Mouse (Mus musculus) megakaryocyte, embryonic 14.5 days (primary cell): ENCODE data around the gene Mrgprh. TPM values are rescaled to one million over a fixed set of nuclear protein-coding genes. Genes with fewer than 3 reads are reported as not detected.

Experiments used
- H3K27me3 ChIP-seq: replicated peaks from 2 replicates; pipeline ENCODE3; 2012; ENCODE audit warnings: inconsistent platforms
- H3K36me3 ChIP-seq: replicated peaks from 2 replicates; pipeline ENCODE3; 2012; ENCODE audit warnings: low read length, inconsistent platforms, mixed read lengths
- H3K4me1 ChIP-seq: 2 replicates; pipeline ENCODE4 v1.6.1; 2012; ENCODE audit warnings: inconsistent platforms
- H3K4me3 ChIP-seq: replicated peaks from 2 replicates; pipeline ENCODE3; 2012; ENCODE audit warnings: moderate library complexity, mild to moderate bottlenecking, inconsistent platforms
- H3K9me3 ChIP-seq: 2 replicates; pipeline ENCODE4 v1.6.1; 2012; ENCODE audit warnings: inconsistent platforms
- FLI1 ChIP-seq: IDR thresholded peaks from 2 replicates; pipeline ENCODE4 v1.6.1; 2012; ENCODE audit warnings: low read length, inconsistent platforms, mixed read lengths
- GATA1 ChIP-seq: IDR thresholded peaks from 3 replicates; pipeline ENCODE4 v1.6.1; 2012; ENCODE audit warnings: mixed read lengths, low read length, inconsistent platforms, borderline replicate concordance
- polyA plus RNA-seq: library from polyadenylated mRNA; stranded (reverse); fragments of >175 nt; gene quantifications from 2 replicates; pipeline ENCODE4 v1.2.3, GENCODE M21; 2012; ENCODE audit warnings: low replicate concordance; ENCODE audit not compliant: insufficient read depth

Mrgprh gene
- polyA plus RNA-seq, 1 experiment = not detected

GRCm38 (mm10) chr17:12865407-12865806, 10.4 kb upstream of the Mrgprh start:
- no peak for TF ChIP-seq FLI1
- TF ChIP-seq GATA1 = no peak
- Histone ChIP-seq H3K4me1 (peaks cover 53% of the 10 kb centered on the region), H3K27me3 (peaks cover 2% of the 10 kb centered on the region), H3K4me3 (no peak overlapping the region), H3K36me3 (no peaks in the 10 kb centered on the region), H3K9me3 (no peaks in the 10 kb centered on the region)

DNA sequence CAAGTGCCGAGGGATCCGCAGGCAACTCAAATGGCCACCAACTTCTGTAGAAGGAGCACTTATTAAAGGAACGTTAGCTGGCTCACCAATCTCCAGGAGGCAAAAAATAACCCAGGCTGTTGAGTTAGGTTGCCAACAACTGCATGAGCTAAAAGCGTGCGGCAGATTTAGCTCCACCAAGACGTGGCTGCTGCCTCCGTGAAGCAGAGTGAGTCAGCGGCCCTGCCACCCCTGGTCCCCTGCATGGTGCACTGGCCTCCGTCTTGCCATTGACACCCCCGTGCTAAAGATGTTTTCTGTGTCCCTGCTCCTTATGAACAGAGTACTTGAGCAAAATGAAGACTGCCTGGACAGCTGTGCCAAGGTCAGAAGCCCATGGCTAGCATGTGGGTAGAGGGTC, 9.0 kb upstream of the Mrgprh start:
- Histone ChIP-seq H3K4me3 (no peak overlapping the region), H3K27me3 (peaks cover 9% of the 10 kb centered on the region), H3K4me1 (peaks cover 55% of the 10 kb centered on the region), H3K9me3 (no peaks in the 10 kb centered on the region), H3K36me3 (no peaks in the 10 kb centered on the region)
- TF ChIP-seq GATA1 (no peak), FLI1 (no peak)

GRCm38 (mm10) chr17:12868043-12868442, 7.8 kb upstream of the Mrgprh start, which contains the start of gene Mas1:
Mas1 (minus strand) TSS chr17:12868143.
- Histone ChIP-seq H3K4me1 (peaks cover 58% of the 10 kb centered on the region), H3K27me3 (peaks cover 10% of the 10 kb centered on the region), H3K4me3 (peak within 1 kb of the TSS; percentile 28), H3K9me3 (no peaks in the 10 kb centered on the region), H3K36me3 (no peaks in the 10 kb centered on the region)
- TF ChIP-seq GATA1 = no peak
- TF ChIP-seq FLI1 = no peak

DNA sequence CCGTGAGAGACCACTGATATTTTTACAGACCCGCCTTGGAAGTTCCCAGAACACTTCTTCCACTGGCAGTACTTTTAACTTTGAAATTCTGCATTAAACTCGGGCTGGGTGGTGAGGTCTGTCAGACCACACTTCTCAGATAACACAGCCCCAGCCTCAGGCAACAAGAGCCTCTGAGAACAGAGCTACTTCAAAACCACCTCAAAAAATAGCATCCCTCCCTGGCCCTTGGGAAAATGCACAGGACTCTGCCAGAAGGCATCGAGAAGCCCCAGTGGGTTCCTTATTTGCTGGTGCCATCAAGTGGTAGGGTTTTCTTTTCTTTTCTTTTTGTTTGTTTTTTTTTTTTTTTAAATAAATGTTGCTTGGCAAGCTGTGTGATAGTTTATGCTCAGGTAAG, 7.2 kb upstream of the Mrgprh start:
- Histone ChIP-seq H3K9me3 (no peaks in the 10 kb centered on the region), H3K4me1 (peaks cover 64% of the 10 kb centered on the region), H3K27me3 (peaks cover 10% of the 10 kb centered on the region), H3K36me3 (no peaks in the 10 kb centered on the region), H3K4me3 (peak overlapping the region; percentile 28)
- no peak for TF ChIP-seq GATA1
- TF ChIP-seq FLI1 = no peak

GRCm38 (mm10) chr17:12872275-12873028, 3.4 kb upstream of the Mrgprh start:
- H3K9me3 ChIP-seq = no peaks in the 10 kb centered on the region
- TF ChIP-seq FLI1 = no peak
- no peak for TF ChIP-seq GATA1
- no peaks in the 10 kb centered on the region for H3K36me3 ChIP-seq
- H3K27me3 ChIP-seq = peaks cover 10% of the 10 kb centered on the region
- peaks cover 85% of the 10 kb centered on the region for H3K4me1 ChIP-seq
- no peak overlapping the region for H3K4me3 ChIP-seq

GRCm38 (mm10) chr17:12880178-12880577, 4.3 kb downstream of the Mrgprh start:
- peaks cover 54% of the 10 kb centered on the region for H3K4me1 ChIP-seq
- H3K27me3 ChIP-seq = peaks cover 2% of the 10 kb centered on the region
- no peaks in the 10 kb centered on the region for H3K36me3 ChIP-seq
- no peaks in the 10 kb centered on the region for H3K9me3 ChIP-seq
- H3K4me3 ChIP-seq = peak overlapping the region; percentile 89
- TF ChIP-seq FLI1 (no peak), GATA1 (no peak)

DNA sequence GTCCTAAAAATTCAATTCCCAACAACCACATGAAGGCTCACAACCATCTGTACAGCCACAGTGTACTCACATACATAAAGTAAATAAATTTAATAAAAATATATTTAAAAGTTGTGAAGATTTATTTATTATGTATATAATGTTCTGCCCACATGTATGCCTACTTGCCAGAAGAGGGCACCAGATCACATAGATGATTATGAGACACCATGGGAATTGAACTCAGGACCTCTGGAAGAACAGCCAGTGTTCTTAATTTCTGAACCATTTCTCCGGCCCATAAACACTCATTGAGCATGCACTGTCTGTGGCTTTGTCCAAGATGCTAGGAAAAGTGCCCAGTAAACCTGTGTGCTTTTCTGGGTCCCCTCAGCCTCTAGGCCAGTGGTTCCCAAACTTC, 5.4 kb downstream of the Mrgprh start:
- H3K4me3 ChIP-seq = no peak overlapping the region
- no peak for TF ChIP-seq FLI1
- no peak for TF ChIP-seq GATA1
- H3K9me3 ChIP-seq = no peaks in the 10 kb centered on the region
- peaks cover 44% of the 10 kb centered on the region for H3K4me1 ChIP-seq
- H3K27me3 ChIP-seq = peaks cover 2% of the 10 kb centered on the region
- no peaks in the 10 kb centered on the region for H3K36me3 ChIP-seq

DNA sequence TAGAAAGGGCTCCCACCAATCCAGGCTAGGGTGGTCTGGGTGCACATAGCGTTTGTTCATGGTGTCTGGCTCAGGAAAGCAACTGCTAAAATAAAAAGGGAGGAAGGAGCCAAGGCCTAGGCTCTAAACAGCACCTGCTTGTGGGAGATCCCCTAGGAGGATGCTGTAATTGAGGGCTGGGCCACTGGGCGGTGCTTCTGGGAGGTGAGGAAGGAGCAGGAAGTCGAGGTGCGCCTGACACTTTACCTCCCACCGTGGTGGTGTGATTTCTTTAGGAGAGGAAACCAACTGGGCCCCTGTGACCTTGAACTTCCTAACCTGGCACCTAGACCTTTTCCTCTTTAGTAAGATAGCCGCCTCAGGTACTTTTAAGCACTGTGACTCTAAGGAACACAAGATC, 10.8 kb downstream of the Mrgprh start:
- H3K9me3 ChIP-seq = no peaks in the 10 kb centered on the region
- H3K4me1 ChIP-seq = 0 out of 2 replicates have a peak, but pooled peaks cover 3% of the 10 kb centered on the region
- H3K36me3 ChIP-seq = peaks cover 42% of the 10 kb centered on the region
- no peak overlapping the region for H3K4me3 ChIP-seq
- no peak for TF ChIP-seq FLI1
- TF ChIP-seq GATA1 = no peak
- peaks cover 2% of the 10 kb centered on the region for H3K27me3 ChIP-seq

DNA sequence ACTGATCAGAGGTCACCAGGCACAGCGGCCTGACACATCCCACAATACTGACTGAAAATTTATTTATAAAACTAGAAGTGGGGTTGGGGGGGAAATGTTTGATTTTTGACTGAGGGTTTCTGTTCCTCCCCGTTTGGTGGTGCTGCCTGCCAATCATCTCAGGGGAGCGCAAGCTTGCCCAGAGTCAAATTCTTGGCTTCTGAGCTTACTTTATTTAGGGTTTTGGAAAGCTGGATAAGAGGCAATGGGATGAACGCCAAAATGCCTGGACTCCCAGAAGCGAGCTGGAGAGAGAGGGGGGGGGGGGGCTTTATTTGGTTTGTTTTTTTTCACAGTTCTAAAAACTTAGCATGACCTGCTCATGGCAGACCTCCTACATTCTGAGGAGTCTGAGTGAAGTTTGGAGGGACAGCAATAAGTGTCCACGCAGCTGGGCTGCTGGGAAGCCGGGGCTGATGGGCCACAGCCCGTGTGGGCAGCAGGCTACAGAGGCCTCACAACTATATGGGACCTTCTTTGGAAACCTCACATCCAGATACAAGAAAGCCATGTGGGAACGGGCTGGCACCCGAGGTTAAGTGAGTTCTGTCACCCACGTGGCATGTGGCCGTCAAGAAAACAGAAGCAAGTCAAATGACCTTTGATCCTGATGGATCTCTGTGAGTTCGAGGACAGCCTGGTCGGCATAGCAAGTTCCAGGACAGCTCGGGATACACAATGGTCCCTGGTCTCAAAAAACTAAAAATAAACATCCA, 11.4 kb downstream of the Mrgprh start:
- peaks cover 48% of the 10 kb centered on the region for H3K36me3 ChIP-seq
- TF ChIP-seq FLI1 (no peak), GATA1 (no peak)
- no peak overlapping the region for H3K4me3 ChIP-seq
- H3K27me3 ChIP-seq = peaks cover 2% of the 10 kb centered on the region
- no peaks in the 10 kb centered on the region for H3K9me3 ChIP-seq
- 0 out of 2 replicates have a peak, but pooled peaks cover 3% of the 10 kb centered on the region for H3K4me1 ChIP-seq

DNA sequence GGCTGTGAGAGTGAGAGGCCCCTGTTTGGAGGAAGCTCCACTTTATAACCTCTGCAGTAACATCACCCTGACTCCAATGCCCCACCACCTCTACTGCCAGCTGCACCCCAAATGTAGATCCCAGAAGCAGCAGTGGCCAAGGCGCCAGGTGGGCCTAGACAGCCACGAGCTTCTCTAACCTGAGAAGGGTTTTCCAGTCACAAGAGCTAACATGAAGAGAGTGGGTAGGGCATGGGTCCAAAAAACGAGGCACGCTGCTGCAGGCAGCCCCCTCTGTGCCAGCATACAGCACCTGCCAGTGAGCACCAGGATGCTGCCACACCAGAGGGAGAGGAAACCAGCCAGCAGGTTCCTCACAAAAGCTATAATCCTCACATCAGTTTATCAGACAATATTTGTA, 15.2 kb downstream of the Mrgprh start:
- Histone ChIP-seq H3K4me1 (no peaks in the 10 kb centered on the region), H3K27me3 (no peaks in the 10 kb centered on the region), H3K36me3 (peaks cover 79% of the 10 kb centered on the region), H3K4me3 (no peak overlapping the region), H3K9me3 (no peaks in the 10 kb centered on the region)
- TF ChIP-seq FLI1 = no peak
- TF ChIP-seq GATA1 = no peak
